Mouse (Mus musculus): Measurements from ENCODE around the gene Ercc6.

Gene Ercc6

GRCm38 (mm10) chr14:32513336-32514032 is at the start of gene Ercc6:
TSS of gene Ercc6 (plus strand) at chr14:32513521.
- DNase-seq (ENCODE audit: low spot score) = peak; percentile 72

GRCm38 (mm10) chr14:32464601-32465505 is 48.5 kb upstream of the Ercc6 start, which contains the start of gene Slc18a3:
TSS of gene Slc18a3 (minus strand) at chr14:32464850.
- no peak for DNase-seq (ENCODE audit: low spot score)

GRCm38 (mm10) chr14:32465506-32465870 is 47.8 kb upstream of the Ercc6 start:
- no peak for DNase-seq (ENCODE audit: low spot score)

- no peak for DNase-seq (ENCODE audit: low spot score)
These were observed 47.4 kb upstream of the Ercc6 start, which contains the start of gene Chat for GRCm38 (mm10) chr14:32465889-32466288. TSS of gene Chat (minus strand) at chr14:32465989.

- no peak for DNase-seq (ENCODE audit: low spot score)
These were observed 45.7 kb upstream of the Ercc6 start for GRCm38 (mm10) chr14:32467606-32468005.

- DNase-seq (ENCODE audit: low spot score) = peak; percentile 52
These were observed 40.3 kb upstream of the Ercc6 start for GRCm38 (mm10) chr14:32472996-32473395.

- DNase-seq (ENCODE audit: low spot score) = no peak
These were observed 36.8 kb upstream of the Ercc6 start for GRCm38 (mm10) chr14:32476559-32476958.

- no peak for DNase-seq (ENCODE audit: low spot score)
These were observed 35.7 kb upstream of the Ercc6 start for GRCm38 (mm10) chr14:32477581-32477980.

- DNase-seq (ENCODE audit: low spot score) = no peak
These were observed 31.3 kb upstream of the Ercc6 start for GRCm38 (mm10) chr14:32482061-32482460.

GRCm38 (mm10) chr14:32492521-32492920 is 20.8 kb upstream of the Ercc6 start:
- DNase-seq (ENCODE audit: low spot score) = no peak

GRCm38 (mm10) chr14:32496115-32496850 is 17.0 kb upstream of the Ercc6 start:
- DNase-seq (ENCODE audit: low spot score) = no peak

- DNase-seq (ENCODE audit: low spot score) = no peak
These were observed 12.0 kb upstream of the Ercc6 start for GRCm38 (mm10) chr14:32501303-32501702.

GRCm38 (mm10) chr14:32502764-32503688 is 10.3 kb upstream of the Ercc6 start:
- no peak for DNase-seq (ENCODE audit: low spot score)

- no peak for DNase-seq (ENCODE audit: low spot score)
These were observed 9.4 kb upstream of the Ercc6 start for GRCm38 (mm10) chr14:32503897-32504296.

GRCm38 (mm10) chr14:32506329-32506728 is 7.0 kb upstream of the Ercc6 start:
- no peak for DNase-seq (ENCODE audit: low spot score)

- DNase-seq (ENCODE audit: low spot score) = no peak
These were observed 6.1 kb upstream of the Ercc6 start for GRCm38 (mm10) chr14:32507216-32507615.

GRCm38 (mm10) chr14:32508105-32508835 is 5.1 kb upstream of the Ercc6 start:
- DNase-seq (ENCODE audit: low spot score) = no peak

- DNase-seq (ENCODE audit: low spot score) = no peak
These were observed 3.8 kb upstream of the Ercc6 start for GRCm38 (mm10) chr14:32509443-32509961.

GRCm38 (mm10) chr14:32512912-32513311 is 409 bp upstream of the Ercc6 start:
- no peak for DNase-seq (ENCODE audit: low spot score)

- no peak for DNase-seq (ENCODE audit: low spot score)
These were observed 2.8 kb downstream of the Ercc6 start for GRCm38 (mm10) chr14:32516086-32516485.

Data from layer of hippocampus, adult 9-10 months (tissue).